Mouse (Mus musculus): ENCODE measurements around the gene Prpf18. TPM values are rescaled to one million over a fixed set of nuclear protein-coding genes. Genes with fewer than 3 reads are reported as not detected.
"Not testable (repeated sequence)": the region's sequence is repeated elsewhere in the genome, so short reads cannot be mapped to it uniquely, and the experiment has no call there.

Gene Prpf18
- polyA plus RNA-seq, 1 experiment from 2014 or later = 56.0 TPM

GRCm38 (mm10) chr2:4630197-4630835 is 21.6 kb downstream of the Prpf18 start:
- no peak for ATAC-seq (ENCODE audit: low FRiP score)
- H3K36me3 ChIP-seq (replicated peaks) = peaks cover 60% of the 10 kb centered on the region

DNA sequence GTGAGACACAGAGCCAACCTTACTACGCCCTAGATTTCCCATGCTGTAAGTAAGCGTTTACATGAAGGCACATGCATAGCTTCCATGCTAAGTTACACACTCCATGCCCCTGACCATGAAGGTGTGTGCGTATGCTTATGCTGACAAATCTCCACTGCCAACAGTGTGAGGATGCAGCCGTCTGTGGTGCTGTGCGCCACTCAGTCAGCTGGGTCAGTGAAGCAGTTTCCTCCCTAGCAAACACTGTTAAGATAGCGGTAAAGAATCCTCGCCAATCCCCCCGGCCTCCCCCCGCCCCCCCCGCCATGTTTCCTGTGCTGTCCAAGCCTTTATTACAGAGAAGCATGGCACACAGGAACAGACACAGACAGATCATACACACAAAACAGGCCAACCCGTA is 22.4 kb downstream of the Prpf18 start:
- 90% methylated on average over 11 of the region's 11 CpGs for WGBS
- no peaks in the 10 kb centered on the region for H3K9me3 ChIP-seq
- no peaks in the 10 kb centered on the region for H3K4me1 ChIP-seq
- H3K27me3 ChIP-seq = no peaks in the 10 kb centered on the region
- H3K9ac ChIP-seq = no peak overlapping the region
- H3K36me3 ChIP-seq (replicated peaks) = peaks cover 53% of the 10 kb centered on the region
- H3K4me2 ChIP-seq = no peak overlapping the region
- no peak overlapping the region for H3K27ac ChIP-seq
- H3K4me3 ChIP-seq (replicated peaks) = no peak overlapping the region
- no peak for ATAC-seq (ENCODE audit: low FRiP score)

More at GRCm38 (mm10) chr2:4630197-4630835, 21.6 kb downstream of the Prpf18 start:
- no peaks in the 10 kb centered on the region for H3K4me1 ChIP-seq
- H3K9me3 ChIP-seq = no peaks in the 10 kb centered on the region
- H3K27ac ChIP-seq = no peak overlapping the region
- 95% methylated on average over 10 of the region's 10 CpGs for WGBS
- H3K27me3 ChIP-seq = no peaks in the 10 kb centered on the region
- H3K4me3 ChIP-seq (replicated peaks) = no peak overlapping the region
- no peak overlapping the region for H3K9ac ChIP-seq
- H3K4me2 ChIP-seq = no peak overlapping the region

- Histone ChIP-seq H3K4me2 (no peak overlapping the region), H3K4me1 (no peaks in the 10 kb centered on the region), H3K4me3 (replicated peaks) (no peak overlapping the region), H3K9ac (no peak overlapping the region), H3K9me3 (no peaks in the 10 kb centered on the region), H3K27ac (no peak overlapping the region), H3K36me3 (replicated peaks) (peaks cover 55% of the 10 kb centered on the region), H3K27me3 (no peaks in the 10 kb centered on the region)
- no peak for ATAC-seq (ENCODE audit: low FRiP score)
- 93% methylated on average over 2 of the region's 2 CpGs for WGBS
Observed at GRCm38 (mm10) chr2:4628920-4629319, 23.0 kb downstream of the Prpf18 start.

DNA sequence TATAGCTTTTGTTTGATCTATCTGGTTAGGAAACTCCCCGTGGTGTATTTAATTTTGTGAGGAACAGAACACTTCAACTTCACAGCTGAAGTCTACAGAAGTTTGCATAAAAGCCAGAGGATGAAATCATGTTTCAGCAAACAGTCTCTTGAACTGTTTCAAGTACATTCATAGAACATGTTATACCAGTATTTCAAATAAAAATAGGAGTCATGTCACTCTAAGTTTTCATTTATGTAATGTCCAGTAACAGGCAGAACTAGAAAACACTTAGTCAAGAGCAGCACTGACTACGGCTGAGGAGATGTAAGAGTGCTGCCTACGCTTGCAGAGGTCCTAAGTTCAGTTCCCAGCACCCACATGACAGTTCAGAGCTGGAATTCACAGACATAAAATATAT is 25.0 kb downstream of the Prpf18 start:
- H3K4me1 ChIP-seq = no peaks in the 10 kb centered on the region
- no peak overlapping the region for H3K27ac ChIP-seq
- H3K4me3 ChIP-seq (replicated peaks) = no peak overlapping the region
- H3K9me3 ChIP-seq = no peaks in the 10 kb centered on the region
- H3K4me2 ChIP-seq = no peak overlapping the region
- H3K9ac ChIP-seq = no peak overlapping the region
- ATAC-seq (ENCODE audit: low FRiP score) = no peak
- no peaks in the 10 kb centered on the region for H3K27me3 ChIP-seq
- peaks cover 52% of the 10 kb centered on the region for H3K36me3 ChIP-seq (replicated peaks)
- 92% methylated on average over 3 of the region's 3 CpGs for WGBS

DNA sequence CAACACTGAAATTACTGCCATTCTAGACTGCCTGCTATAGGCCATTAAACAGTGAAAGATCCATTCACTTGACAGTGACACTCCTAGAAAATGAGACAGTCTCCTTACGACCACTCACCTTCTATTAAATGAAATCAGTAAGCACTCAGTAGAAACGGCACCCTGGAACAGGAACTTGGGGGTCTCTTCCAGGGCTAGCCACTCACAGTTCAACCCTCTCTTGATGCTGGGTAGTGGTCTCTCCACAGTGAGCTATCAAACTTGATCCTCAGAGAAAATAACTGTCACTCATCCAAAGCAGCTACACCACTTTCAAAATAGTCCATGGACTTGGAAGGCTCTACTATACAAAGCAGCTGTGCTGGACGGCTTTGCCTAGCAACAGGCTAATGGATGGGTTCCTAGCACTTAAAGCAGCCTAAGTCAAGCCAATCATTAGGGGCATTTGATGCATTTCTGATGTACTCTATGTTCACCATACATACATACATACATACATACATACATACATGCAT is 30.4 kb downstream of the Prpf18 start:
- ATAC-seq (ENCODE audit: low FRiP score) = no peak
- 70% methylated on average over 3 of the region's 3 CpGs for WGBS
- Histone ChIP-seq H3K4me3 (replicated peaks) (no peak overlapping the region), H3K9ac (no peak overlapping the region), H3K27ac (no peak overlapping the region), H3K4me1 (peaks cover 12% of the 10 kb centered on the region), H3K27me3 (no peaks in the 10 kb centered on the region), H3K4me2 (no peak overlapping the region), H3K9me3 (no peaks in the 10 kb centered on the region), H3K36me3 (replicated peaks) (peaks cover 21% of the 10 kb centered on the region)

DNA sequence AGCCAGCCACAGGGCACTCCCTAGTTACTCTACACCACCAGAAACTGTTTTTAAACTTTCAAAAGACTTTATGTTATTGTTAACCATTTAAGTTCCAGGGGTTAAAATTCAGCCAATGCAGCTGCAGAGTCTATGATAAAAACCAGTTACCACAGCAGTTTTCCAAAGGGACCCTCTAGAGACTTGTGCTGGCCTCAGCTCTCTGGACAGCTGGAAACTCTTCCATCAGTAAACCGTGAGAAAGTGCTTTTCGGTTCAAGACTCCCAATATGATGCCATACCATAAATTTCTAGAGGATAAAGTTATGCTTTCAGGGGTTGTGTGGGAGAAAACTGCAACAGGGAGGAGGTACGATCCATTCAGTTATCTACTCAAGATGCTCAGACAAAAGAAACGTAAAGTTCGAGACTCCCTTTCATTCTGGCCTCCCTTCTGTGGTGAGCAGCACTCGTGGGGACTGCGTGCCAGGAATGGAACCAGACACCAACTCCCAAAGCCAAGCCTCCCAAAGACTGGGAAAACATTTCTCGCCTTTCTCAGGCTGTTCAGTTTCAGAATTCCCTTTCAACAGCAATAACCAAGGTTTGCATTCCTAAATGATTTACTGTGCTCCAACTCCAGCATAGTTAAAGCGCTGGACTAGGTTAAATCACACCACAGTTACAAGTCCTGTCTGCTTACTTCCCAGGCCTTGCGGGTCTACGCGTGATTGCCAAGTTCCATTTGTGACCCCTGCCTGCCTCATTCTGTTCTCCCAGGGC is 31.1 kb downstream of the Prpf18 start:
- 79% methylated on average over 12 of the region's 12 CpGs for WGBS
- Histone ChIP-seq H3K4me3 (replicated peaks) (no peak overlapping the region), H3K9me3 (no peaks in the 10 kb centered on the region), H3K4me1 (peaks cover 12% of the 10 kb centered on the region), H3K4me2 (no peak overlapping the region), H3K27me3 (no peaks in the 10 kb centered on the region), H3K9ac (no peak overlapping the region), H3K36me3 (replicated peaks) (peaks cover 19% of the 10 kb centered on the region), H3K27ac (no peak overlapping the region)
- ATAC-seq (ENCODE audit: low FRiP score) = no peak

GRCm38 (mm10) chr2:4619893-4620593 is 31.9 kb downstream of the Prpf18 start:
- H3K36me3 ChIP-seq (replicated peaks) = peaks cover 19% of the 10 kb centered on the region
- H3K4me2 ChIP-seq = no peak overlapping the region
- H3K4me1 ChIP-seq = peaks cover 12% of the 10 kb centered on the region
- H3K9me3 ChIP-seq = no peaks in the 10 kb centered on the region
- WGBS = 53% methylated on average over 6 of the region's 6 CpGs
- ATAC-seq (ENCODE audit: low FRiP score) = no peak
- no peak overlapping the region for H3K4me3 ChIP-seq (replicated peaks)
- H3K9ac ChIP-seq = no peak overlapping the region
- no peak overlapping the region for H3K27ac ChIP-seq
- no peaks in the 10 kb centered on the region for H3K27me3 ChIP-seq

DNA sequence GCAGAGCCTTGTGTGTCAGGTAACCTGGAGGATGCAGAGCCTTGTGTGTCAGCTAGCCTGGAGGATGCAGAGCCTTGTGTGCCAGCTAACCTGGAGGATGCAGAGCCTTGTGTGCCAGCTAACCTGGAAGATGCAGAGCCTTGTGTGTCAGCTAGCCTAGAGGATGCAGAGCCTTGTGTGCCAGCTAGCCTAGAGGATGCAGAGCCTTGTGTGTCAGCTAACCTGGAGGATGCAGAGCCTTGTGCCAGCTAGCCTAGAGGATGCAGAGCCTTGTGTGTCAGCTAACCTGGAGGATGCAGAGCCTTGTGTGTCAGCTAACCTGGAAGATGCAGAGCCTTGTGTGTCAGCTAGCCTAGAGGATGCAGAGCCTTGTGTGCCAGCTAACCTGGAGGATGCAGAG is 32.8 kb downstream of the Prpf18 start:
- Histone ChIP-seq H3K36me3 (replicated peaks) (peaks cover 15% of the 10 kb centered on the region), H3K4me1 (peaks cover 12% of the 10 kb centered on the region)
- not testable (repeated sequence) for H3K4me2 ChIP-seq; ATAC-seq (ENCODE audit: low FRiP score); H3K4me3 ChIP-seq (replicated peaks); H3K27me3 ChIP-seq; H3K9ac ChIP-seq; H3K9me3 ChIP-seq; H3K27ac ChIP-seq

- peaks cover 12% of the 10 kb centered on the region for H3K4me1 ChIP-seq
- no peak overlapping the region for H3K4me3 ChIP-seq (replicated peaks)
- H3K36me3 ChIP-seq (replicated peaks) = peaks cover 14% of the 10 kb centered on the region
- ATAC-seq (ENCODE audit: low FRiP score) = no peak
- no peak overlapping the region for H3K4me2 ChIP-seq
- H3K9me3 ChIP-seq = no peaks in the 10 kb centered on the region
- no peaks in the 10 kb centered on the region for H3K27me3 ChIP-seq
- no peak overlapping the region for H3K9ac ChIP-seq
- 93% methylated on average over 4 of the region's 4 CpGs for WGBS
- no peak overlapping the region for H3K27ac ChIP-seq
Observed at GRCm38 (mm10) chr2:4616995-4617394, 34.9 kb downstream of the Prpf18 start.

GRCm38 (mm10) chr2:4615014-4615546 is 36.8 kb downstream of the Prpf18 start:
- Histone ChIP-seq H3K36me3 (replicated peaks) (peaks cover 33% of the 10 kb centered on the region), H3K9ac (no peak overlapping the region), H3K27ac (no peak overlapping the region), H3K27me3 (no peaks in the 10 kb centered on the region), H3K4me1 (peaks cover 3% of the 10 kb centered on the region), H3K4me3 (replicated peaks) (no peak overlapping the region), H3K9me3 (no peaks in the 10 kb centered on the region), H3K4me2 (no peak overlapping the region)
- 93% methylated on average over 2 of the region's 2 CpGs for WGBS
- ATAC-seq (ENCODE audit: low FRiP score) = no peak

DNA sequence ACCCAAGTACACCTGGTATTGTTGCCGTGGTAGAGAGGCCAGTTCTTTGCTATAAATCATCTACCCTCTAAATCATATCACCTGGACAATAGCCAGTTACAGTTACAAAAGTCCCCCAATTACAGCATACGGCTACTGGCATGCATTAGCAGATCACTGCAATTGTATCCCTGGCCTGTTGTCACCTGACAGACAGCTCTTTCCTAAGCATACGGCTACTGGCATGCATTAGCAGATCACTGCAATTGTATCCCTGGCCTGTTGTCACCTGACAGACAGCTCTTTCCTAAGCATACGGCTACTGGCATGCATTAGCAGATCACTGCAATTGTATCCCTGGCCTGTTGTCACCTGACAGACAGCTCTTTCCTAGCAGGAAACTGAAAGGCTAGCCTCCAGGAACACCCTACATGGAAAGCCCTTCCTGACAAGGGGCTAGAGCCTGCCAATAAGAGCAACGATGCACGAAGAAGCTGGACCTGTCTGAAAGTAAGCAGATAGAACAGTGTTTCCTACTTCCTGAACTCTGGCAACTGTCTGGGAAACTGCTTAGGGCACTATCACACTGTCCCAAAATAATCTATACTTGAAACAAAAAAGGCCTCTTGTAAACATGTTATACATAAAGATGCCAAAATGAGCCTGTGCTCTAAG is 37.5 kb downstream of the Prpf18 start:
- not testable (repeated sequence) for H3K9me3 ChIP-seq; H3K4me2 ChIP-seq; H3K4me1 ChIP-seq; H3K27ac ChIP-seq; H3K4me3 ChIP-seq (replicated peaks); H3K27me3 ChIP-seq; H3K9ac ChIP-seq
- WGBS = 64% methylated on average over 6 of the region's 6 CpGs
- peak; percentile 30; the same call in 1 of the 2 replicates for ATAC-seq (ENCODE audit: low FRiP score)
- H3K36me3 ChIP-seq (replicated peaks) = peaks cover 38% of the 10 kb centered on the region

DNA sequence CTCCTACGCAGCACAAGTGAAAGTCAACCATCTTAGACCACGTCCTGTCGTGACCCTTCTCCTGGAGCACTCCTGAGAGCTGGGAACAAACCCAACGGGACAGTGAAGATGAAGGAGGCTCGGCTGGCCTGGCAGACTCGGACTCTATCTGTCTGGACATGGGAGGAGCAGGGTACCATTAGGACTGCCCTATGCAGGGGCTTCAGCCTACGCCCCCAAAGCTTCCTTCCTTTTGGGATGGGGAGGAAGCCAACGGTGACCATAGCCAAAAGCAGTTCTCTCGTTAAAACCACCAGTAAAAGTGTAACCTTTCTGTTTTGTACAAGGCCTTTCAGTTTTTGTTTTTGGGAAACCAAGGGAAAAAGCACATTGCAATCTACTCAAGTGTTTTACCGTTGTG is 40.2 kb downstream of the Prpf18 start:
- H3K4me3 ChIP-seq (replicated peaks) = no peak overlapping the region
- WGBS = 90% methylated on average over 10 of the region's 10 CpGs
- H3K9me3 ChIP-seq = no peaks in the 10 kb centered on the region
- no peak overlapping the region for H3K9ac ChIP-seq
- H3K36me3 ChIP-seq (replicated peaks) = peaks cover 64% of the 10 kb centered on the region
- no peaks in the 10 kb centered on the region for H3K27me3 ChIP-seq
- H3K27ac ChIP-seq = no peak overlapping the region
- H3K4me1 ChIP-seq = no peaks in the 10 kb centered on the region
- ATAC-seq (ENCODE audit: low FRiP score) = no peak
- H3K4me2 ChIP-seq = no peak overlapping the region
